Mouse (Mus musculus) ES-E14 (cell line): ENCODE results near the gene Carmil2.

Source experiments
- CHD2 ChIP-seq: IDR thresholded peaks from 2 replicates; pipeline ENCODE4 v1.6.1; 2014; ENCODE audit warnings: mild to moderate bottlenecking, low read depth, low read length, inconsistent platforms
- MAFK ChIP-seq: IDR thresholded peaks from 2 replicates; pipeline ENCODE4 v1.6.1; 2014; ENCODE audit warnings: mild to moderate bottlenecking, low read depth, low read length, inconsistent platforms; ENCODE audit not compliant: insufficient read depth

DNA sequence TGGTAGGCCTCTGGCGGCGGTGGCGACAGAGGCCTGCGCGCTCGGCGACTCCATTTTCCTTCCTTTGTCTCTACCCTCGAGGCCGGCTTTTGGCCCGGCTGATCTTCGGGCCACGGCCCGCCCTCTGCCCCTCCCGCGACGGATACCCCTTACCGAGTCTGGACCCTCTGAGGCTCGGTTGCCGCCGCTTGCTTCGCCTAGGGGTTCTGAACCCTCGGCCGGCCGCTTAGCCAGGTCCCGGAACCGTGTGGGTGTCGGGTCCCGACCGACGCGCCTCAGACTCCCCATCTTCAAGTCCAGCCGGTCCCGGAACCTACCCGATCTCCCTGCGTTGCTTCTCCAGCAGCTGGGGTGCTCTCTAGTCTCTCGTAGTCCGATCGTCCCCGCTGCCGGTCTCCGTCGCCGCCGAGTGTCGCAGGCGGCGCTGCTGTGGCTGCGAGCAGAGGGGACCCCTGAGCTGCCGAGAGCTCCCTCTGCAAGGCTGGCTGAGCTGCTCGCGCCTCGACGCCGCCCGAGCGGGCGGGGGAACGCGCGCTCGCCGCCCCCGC is 49.0 kb upstream of the Carmil2 start, which contains the start of gene Agrp:
- TF ChIP-seq MAFK (no peak), CHD2 (no peak)
